Mouse (Mus musculus) embryonic facial prominence, embryonic 15.5 days (tissue): ENCODE data around the gene Rgs12. TPM values are rescaled to one million over a fixed set of nuclear protein-coding genes. Genes with fewer than 3 reads are reported as not detected.

ENCODE experiments used
- ATAC-seq: fragments of 200-750 bp; cut with Nextera tagmentation; 2 replicates; pipeline ENCODE4 v1.8.0; 2017; ENCODE audit warnings: low read depth, moderate TSS enrichment; ENCODE audit not compliant: insufficient number of reproducible peaks, low FRiP score, low TSS enrichment
- H3K27ac ChIP-seq: fragments of 300-500 bp; sonication (generic); replicated peaks from 2 replicates; pipeline ENCODE4 v1.5.1; 2015; ENCODE audit warnings: mild to moderate bottlenecking, inconsistent platforms
- H3K27me3 ChIP-seq: fragments of 300-500 bp; sonication (generic); 2 replicates; pipeline ENCODE4 v1.6.1; 2015; ENCODE audit warnings: inconsistent platforms
- H3K36me3 ChIP-seq: fragments of 300-500 bp; sonication (generic); 2 replicates; pipeline ENCODE4 v1.6.1; 2015; ENCODE audit warnings: mild to moderate bottlenecking, inconsistent platforms
- H3K4me1 ChIP-seq: fragments of 300-500 bp; sonication (generic); 2 replicates; pipeline ENCODE4 v1.6.1; 2015; ENCODE audit warnings: inconsistent platforms
- H3K4me2 ChIP-seq: fragments of 300-500 bp; sonication (generic); replicated peaks from 2 replicates; pipeline ENCODE4 v1.6.1; 2015; ENCODE audit warnings: mild to moderate bottlenecking, inconsistent platforms
- H3K4me3 ChIP-seq: fragments of 300-500 bp; sonication (generic); replicated peaks from 2 replicates; pipeline ENCODE4 v1.5.1; 2015; ENCODE audit warnings: mild to moderate bottlenecking, inconsistent platforms
- H3K9ac ChIP-seq: fragments of 300-500 bp; sonication (generic); 2 replicates; pipeline ENCODE4 v1.6.1; 2015; ENCODE audit warnings: inconsistent platforms
- H3K9me3 ChIP-seq: fragments of 300-500 bp; sonication (generic); replicated peaks from 2 replicates; pipeline ENCODE4 v1.6.1; 2016; ENCODE audit warnings: inconsistent platforms
- WGBS: fragments of 180-500 bp; shearing (Covaris S2); methylation state at CpG from one replicate; pipeline ENCODE4 v1.1.7; 2015; 5-methylcytosine and 5-hydroxymethylcytosine counted together
- polyA plus RNA-seq: library from polyadenylated mRNA; unstranded; fragments of >200 nt; fragmentation: Nextera tagmentation; extraction: Ambion mirVana; gene quantifications from 2 replicates; pipeline ENCODE4 v1.2.1, GENCODE M21; 2015

Rgs12 gene
- polyA plus RNA-seq, 1 experiment from 2014 or later, result 42.3 TPM

DNA sequence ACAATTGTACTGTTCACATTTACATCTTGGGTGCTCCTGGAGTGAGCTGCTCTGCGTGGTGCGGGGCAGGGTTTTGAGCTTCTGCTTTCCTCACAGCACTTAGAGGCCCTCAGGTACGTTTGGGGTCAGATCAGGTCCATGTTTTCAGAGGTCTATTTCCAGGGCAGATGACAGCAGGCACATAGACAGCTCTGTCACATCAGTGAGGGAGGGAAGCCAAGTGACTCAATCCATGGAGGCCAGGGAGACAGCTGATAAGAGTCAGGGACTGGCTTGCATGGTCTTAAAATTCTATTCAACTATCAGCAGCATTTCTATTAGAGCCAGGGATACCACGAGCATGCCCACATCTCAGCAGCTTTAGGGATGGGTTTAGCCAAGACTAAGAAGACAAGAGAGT lies 59.9 kb downstream of the Rgs12 start:
- Histone ChIP-seq H3K4me2 (no peak overlapping the region), H3K36me3 (peaks cover 17% of the 10 kb centered on the region; the same call in 1 of the 2 replicates), H3K4me3 (no peak overlapping the region), H3K9me3 (no peaks in the 10 kb centered on the region), H3K9ac (no peak overlapping the region), H3K4me1 (peaks cover 2% of the 10 kb centered on the region; the same call in 1 of the 2 replicates), H3K27me3 (no peaks in the 10 kb centered on the region), H3K27ac (no peak overlapping the region)
- WGBS, result 94% methylated on average over 4 of the region's 4 CpGs
- no peak for ATAC-seq

DNA sequence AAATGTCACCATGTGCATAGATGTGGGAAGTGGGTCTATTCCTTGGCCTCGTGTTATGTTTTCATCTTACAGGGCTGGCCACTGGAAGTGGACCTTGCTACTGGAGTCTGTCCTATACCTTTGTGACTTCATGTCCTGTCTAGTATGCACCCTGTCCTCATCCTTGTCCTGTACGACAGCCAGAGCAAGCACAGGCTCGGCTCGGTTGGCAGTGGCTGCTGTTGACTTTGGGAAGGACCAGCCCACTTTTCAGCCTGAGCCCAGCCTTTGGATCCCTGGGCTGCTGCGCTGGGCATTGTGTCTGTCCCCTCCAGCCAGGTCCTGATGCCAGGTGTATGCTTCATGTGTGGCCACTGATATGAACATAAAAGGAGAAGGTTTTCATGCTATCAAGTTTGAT lies 61.4 kb downstream of the Rgs12 start:
- Histone ChIP-seq H3K4me1 (peaks cover 11% of the 10 kb centered on the region; the same call in 1 of the 2 replicates), H3K27me3 (no peaks in the 10 kb centered on the region), H3K4me3 (no peak overlapping the region), H3K36me3 (peaks cover 15% of the 10 kb centered on the region; the same call in 1 of the 2 replicates), H3K27ac (no peak overlapping the region), H3K4me2 (no peak overlapping the region), H3K9me3 (no peaks in the 10 kb centered on the region), H3K9ac (no peak overlapping the region)
- ATAC-seq, result no peak
- 73% methylated on average over 5 of the region's 5 CpGs for WGBS

DNA sequence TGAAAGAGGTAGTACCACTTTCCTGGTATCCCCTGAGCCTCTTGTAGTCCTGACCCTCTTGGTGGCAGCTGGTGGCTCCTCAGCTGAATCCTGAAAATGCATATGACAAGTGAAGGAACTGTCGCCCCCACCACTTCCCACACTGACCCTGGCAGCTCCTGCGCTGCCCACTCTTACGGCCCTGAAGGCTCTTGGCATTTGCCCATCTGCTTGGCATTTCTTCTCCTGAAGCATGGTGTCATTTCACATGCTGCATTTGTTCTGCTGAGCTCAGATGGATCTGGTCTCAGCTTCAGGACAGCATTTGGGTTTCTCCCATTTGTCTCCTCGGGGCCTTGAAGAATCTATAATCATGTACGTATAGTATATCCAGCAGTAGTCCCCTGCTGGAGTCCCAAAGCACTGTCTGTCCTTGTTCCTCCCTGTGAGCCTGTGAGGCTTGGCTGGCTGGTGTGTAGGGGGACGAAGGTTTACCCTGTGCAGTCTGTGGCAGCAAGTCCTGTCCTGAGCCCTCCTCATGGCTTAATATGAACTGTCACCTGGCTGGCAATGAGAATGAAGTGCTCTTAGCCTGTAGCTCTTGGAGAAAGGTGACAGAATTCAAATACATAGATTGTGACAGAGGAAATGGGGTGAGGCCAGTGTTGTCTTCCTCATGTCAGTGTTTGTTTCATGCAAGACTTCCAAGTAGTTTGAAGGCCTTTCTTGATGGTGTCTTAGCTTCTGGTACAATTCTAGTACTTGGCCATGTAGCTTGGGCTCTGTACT lies 62.1 kb downstream of the Rgs12 start:
- WGBS, result 87% methylated on average over 6 of the region's 6 CpGs
- ATAC-seq, result no peak
- H3K4me1 ChIP-seq, result peaks cover 11% of the 10 kb centered on the region; the same call in 1 of the 2 replicates
- no peak overlapping the region for H3K9ac ChIP-seq
- no peak overlapping the region for H3K27ac ChIP-seq
- peaks cover 17% of the 10 kb centered on the region; the same call in 1 of the 2 replicates for H3K36me3 ChIP-seq
- no peaks in the 10 kb centered on the region for H3K9me3 ChIP-seq
- no peaks in the 10 kb centered on the region for H3K27me3 ChIP-seq
- no peak overlapping the region for H3K4me2 ChIP-seq
- no peak overlapping the region for H3K4me3 ChIP-seq

DNA sequence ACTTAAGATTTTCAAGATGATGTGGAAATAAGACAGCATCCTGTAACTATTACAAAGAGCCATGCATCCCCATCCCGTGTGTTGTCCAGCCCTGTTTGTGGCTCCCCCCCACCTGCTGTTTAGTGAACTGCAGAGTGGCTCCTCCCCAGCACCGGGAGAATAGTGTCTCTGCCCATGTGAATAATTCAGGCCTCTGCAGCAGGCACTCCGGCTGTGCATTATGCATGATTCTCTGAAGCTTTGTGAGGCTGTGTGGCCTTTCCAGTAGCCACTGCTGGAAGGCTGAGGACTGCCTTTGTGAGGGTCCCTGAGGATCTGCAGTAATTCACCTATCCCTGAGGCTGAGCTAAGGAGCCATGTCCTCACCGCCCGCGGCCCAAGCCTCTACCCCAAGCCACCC lies 64.8 kb downstream of the Rgs12 start:
- Histone ChIP-seq H3K27ac (no peak overlapping the region), H3K4me2 (no peak overlapping the region), H3K9me3 (no peaks in the 10 kb centered on the region), H3K36me3 (peaks cover 11% of the 10 kb centered on the region; the same call in 1 of the 2 replicates), H3K4me1 (peaks cover 11% of the 10 kb centered on the region; the same call in 1 of the 2 replicates), H3K4me3 (no peak overlapping the region), H3K9ac (no peak overlapping the region), H3K27me3 (no peaks in the 10 kb centered on the region)
- no peak for ATAC-seq
- 75% methylated on average over 6 of the region's 6 CpGs for WGBS

DNA sequence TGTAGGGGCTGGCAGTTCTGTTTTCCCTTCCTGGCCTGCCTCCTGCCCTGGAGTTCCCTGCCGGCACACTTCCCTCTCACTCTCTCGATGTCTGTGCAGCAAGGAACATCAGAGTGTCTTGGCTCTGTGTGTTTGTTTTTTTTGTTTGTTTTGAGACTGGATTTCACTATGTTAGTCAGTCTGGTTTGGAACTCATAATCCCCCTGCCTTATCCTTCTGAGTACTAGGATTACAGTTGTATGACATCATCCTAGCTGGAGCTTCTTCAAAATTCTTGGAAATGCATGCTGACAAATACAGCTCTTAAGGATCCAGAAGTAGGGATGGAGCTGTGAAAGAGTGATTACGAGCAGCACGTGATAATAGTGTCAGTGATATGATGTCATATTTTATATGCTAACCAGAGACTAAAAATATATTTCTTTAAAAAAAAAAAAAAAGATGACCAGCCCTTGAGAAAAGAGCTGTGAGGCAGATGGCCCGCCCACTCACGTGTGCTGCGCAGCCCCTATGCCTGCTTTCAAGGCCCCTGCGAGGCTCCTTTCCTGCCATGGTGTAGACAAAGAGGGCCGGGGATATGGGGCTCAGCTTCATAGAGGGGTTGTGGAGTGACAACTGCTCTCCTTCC lies 70.5 kb downstream of the Rgs12 start:
- Histone ChIP-seq H3K27ac (peak overlapping the region; percentile 69; the same call in 1 of the 2 replicates), H3K4me2 (no peak overlapping the region), H3K4me3 (no peak overlapping the region), H3K36me3 (peaks cover 33% of the 10 kb centered on the region), H3K4me1 (peaks cover 18% of the 10 kb centered on the region; the same call in 1 of the 2 replicates), H3K27me3 (no peaks in the 10 kb centered on the region), H3K9me3 (no peaks in the 10 kb centered on the region), H3K9ac (no peak overlapping the region)
- 0 out of 2 replicates have a peak, but pooled peaks have one; percentile 8 for ATAC-seq
- 63% methylated on average over 9 of the region's 9 CpGs for WGBS

DNA sequence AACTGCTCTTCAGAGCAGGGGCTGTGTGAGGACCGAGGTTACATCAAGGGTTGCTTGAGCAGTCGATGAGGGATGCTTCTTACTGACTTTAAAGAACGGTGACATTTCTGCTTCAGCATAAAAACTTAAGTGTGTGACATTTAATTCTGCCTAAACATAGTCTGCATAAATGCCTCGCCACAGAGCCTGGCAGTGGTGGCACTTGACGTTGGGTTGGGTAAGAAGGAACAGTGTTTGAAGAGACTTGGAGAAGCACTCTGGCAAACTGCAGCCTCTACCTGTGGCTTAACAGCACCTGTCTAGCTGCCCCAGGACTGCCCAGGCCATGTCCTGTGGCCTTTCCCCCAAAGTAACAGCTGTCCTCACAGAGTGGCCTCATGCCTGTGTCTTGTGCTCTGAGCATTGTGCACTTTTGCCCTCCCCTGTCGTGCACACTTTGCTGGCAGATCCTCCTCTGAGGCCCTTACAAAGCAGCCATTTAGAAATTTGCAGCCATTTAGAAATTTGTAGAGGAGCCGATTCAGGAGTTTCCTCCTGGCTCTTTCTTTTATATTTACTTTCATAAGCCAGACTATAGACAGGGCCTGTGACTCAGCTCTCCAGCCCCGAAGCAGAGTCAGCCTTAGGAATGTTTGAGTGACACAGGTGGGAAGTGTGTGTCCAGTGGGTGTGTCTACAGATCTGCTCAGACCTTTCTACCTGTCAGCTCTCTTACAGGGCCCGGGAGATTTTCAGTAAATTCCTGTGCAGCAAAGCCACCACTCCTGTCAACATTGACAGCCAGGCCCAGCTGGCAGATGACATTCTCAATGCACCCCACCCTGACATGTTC lies 71.4 kb downstream of the Rgs12 start:
- Histone ChIP-seq H3K4me2 (no peak overlapping the region), H3K27me3 (no peaks in the 10 kb centered on the region), H3K27ac (no peak overlapping the region), H3K9ac (no peak overlapping the region), H3K9me3 (no peaks in the 10 kb centered on the region), H3K4me1 (peaks cover 15% of the 10 kb centered on the region; the same call in 1 of the 2 replicates), H3K4me3 (no peak overlapping the region), H3K36me3 (peaks cover 39% of the 10 kb centered on the region)
- ATAC-seq, result no peak
- WGBS, result 65% methylated on average over 9 of the region's 9 CpGs

DNA sequence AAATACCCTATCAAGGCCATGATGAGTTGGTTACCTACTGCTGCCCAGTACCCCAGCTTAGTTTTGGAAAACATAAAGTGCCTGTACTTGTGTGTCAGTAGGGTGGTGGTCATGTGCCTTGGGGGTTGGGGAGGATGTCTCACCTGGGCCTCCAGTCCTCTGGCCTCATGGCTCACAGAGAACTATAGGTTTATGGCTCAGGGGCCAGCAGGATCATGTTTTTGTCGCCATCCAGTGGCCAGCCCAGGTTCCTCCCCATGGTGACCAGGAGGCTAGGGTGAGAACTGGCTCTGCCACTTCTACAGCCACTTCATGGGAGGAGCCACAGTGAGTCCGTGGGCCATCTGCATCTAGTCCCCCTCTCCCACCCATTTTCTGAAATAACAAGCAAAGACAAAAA lies 75.7 kb downstream of the Rgs12 start:
- Histone ChIP-seq H3K27ac (no peak overlapping the region), H3K4me3 (no peak overlapping the region), H3K27me3 (no peaks in the 10 kb centered on the region), H3K9me3 (no peaks in the 10 kb centered on the region), H3K4me1 (peaks cover 7% of the 10 kb centered on the region; the same call in 1 of the 2 replicates), H3K9ac (no peak overlapping the region), H3K36me3 (peaks cover 78% of the 10 kb centered on the region), H3K4me2 (no peak overlapping the region)
- 10% methylated on average over 2 of the region's 2 CpGs for WGBS
- ATAC-seq, result no peak; the same call in 1 of the 2 replicates

DNA sequence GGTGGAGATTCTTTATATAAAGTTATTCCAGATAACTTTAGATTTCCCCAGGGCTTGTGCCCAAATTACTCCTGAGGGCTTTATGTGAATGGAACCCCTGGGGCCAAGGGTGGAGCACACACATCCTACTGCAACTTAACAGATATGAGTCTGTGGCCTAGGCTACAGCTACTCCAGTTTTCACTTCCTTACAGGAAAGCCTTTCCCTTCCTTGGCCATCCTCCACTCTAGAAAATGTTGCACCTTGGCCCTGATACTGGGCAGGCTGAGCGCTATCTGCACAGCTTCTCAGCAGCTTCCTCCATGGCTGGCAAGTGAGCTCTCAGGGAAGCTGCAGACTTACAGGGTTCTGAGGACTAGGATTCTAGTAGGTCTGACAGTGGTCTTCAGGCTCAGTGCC lies 80.1 kb downstream of the Rgs12 start:
- Histone ChIP-seq H3K27ac (no peak overlapping the region), H3K4me2 (no peak overlapping the region), H3K9me3 (no peaks in the 10 kb centered on the region), H3K27me3 (no peaks in the 10 kb centered on the region), H3K36me3 (peaks cover 93% of the 10 kb centered on the region), H3K9ac (no peak overlapping the region), H3K4me3 (no peak overlapping the region), H3K4me1 (0 out of 2 replicates have a peak, but pooled peaks cover 4% of the 10 kb centered on the region)
- 93% methylated on average over 1 of the region's 1 CpGs for WGBS
- ATAC-seq, result no peak

DNA sequence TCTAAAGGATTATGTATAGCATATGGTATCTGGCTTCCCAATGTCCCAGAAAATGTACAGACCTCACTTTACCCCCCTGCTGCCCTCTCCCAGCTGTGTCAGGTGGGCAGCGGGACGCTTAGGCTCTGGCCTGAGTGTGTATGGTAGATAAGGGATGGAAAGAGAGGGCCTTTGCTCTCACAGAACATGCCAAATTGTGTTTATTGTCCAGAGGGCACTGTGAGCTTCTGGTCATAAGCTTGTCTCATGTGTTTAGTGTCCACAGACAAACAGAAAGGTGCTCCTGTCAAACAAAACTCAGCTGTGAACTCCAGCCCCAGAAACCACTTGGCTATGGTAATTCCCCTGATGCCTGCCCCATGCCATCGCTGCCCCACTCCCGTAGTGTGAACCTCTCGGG lies 80.5 kb downstream of the Rgs12 start:
- Histone ChIP-seq H3K4me3 (no peak overlapping the region), H3K4me2 (no peak overlapping the region), H3K36me3 (peaks cover 93% of the 10 kb centered on the region), H3K27ac (no peak overlapping the region), H3K27me3 (no peaks in the 10 kb centered on the region), H3K4me1 (0 out of 2 replicates have a peak, but pooled peaks cover 4% of the 10 kb centered on the region), H3K9ac (no peak overlapping the region), H3K9me3 (no peaks in the 10 kb centered on the region)
- WGBS, result 67% methylated on average over 5 of the region's 5 CpGs
- no peak for ATAC-seq

DNA sequence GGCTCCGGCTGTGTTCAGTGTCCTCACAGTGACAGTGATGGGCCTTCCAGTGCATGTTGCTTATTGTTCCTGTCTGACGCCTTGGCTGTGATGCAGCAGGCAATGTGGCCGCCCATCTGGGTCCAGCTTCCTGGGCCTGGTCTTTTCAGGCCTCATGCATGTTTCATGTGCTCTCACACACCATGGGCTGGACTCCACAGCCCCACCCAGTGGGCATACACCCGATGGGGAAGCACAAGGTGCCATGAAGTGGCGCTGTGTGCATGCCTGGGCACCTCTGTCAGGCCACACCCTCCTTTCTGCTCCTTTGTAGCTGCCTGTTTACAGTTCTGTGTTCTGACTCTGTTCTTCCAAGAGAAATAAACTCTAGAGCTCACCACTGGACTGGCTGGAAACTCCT lies 83.8 kb downstream of the Rgs12 start:
- no peaks in the 10 kb centered on the region for H3K9me3 ChIP-seq
- no peak overlapping the region for H3K27ac ChIP-seq
- H3K27me3 ChIP-seq, result no peaks in the 10 kb centered on the region
- WGBS, result 67% methylated on average over 5 of the region's 5 CpGs
- peaks cover 14% of the 10 kb centered on the region for H3K4me1 ChIP-seq
- peaks cover 63% of the 10 kb centered on the region for H3K36me3 ChIP-seq
- no peak overlapping the region for H3K4me3 ChIP-seq
- H3K4me2 ChIP-seq, result no peak overlapping the region
- no peak for ATAC-seq
- no peak overlapping the region for H3K9ac ChIP-seq

DNA sequence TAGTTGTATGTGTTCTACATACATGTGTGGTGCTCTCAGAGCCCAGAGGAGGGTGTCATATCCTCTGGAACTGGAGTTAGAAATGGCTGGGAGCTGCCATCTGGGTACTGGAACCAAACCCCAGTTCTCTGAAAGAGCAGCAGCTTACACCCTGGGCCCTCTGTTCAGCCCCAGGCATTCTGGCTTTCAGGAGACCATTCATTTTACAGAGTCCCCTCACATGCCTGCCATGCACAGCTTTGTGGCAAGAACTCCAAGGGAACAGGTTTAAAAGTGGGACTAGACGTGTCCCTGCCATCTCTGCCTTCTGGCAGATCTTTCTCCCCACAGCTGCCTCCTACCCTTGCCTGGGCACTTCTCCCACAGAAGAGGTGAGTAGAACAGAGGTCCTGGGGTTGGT lies 84.4 kb downstream of the Rgs12 start:
- no peak overlapping the region; the same call in 1 of the 2 replicates for H3K27ac ChIP-seq
- no peak overlapping the region for H3K4me3 ChIP-seq
- no peak for ATAC-seq
- peaks cover 14% of the 10 kb centered on the region for H3K4me1 ChIP-seq
- peaks cover 57% of the 10 kb centered on the region for H3K36me3 ChIP-seq
- no peak overlapping the region for H3K4me2 ChIP-seq
- no peak overlapping the region for H3K9ac ChIP-seq
- H3K9me3 ChIP-seq, result no peaks in the 10 kb centered on the region
- WGBS, result 63% methylated on average over 1 of the region's 1 CpGs
- no peaks in the 10 kb centered on the region for H3K27me3 ChIP-seq
